Mouse (Mus musculus): ENCODE results near the gene Slc30a1.

Slc30a1 gene

DNA sequence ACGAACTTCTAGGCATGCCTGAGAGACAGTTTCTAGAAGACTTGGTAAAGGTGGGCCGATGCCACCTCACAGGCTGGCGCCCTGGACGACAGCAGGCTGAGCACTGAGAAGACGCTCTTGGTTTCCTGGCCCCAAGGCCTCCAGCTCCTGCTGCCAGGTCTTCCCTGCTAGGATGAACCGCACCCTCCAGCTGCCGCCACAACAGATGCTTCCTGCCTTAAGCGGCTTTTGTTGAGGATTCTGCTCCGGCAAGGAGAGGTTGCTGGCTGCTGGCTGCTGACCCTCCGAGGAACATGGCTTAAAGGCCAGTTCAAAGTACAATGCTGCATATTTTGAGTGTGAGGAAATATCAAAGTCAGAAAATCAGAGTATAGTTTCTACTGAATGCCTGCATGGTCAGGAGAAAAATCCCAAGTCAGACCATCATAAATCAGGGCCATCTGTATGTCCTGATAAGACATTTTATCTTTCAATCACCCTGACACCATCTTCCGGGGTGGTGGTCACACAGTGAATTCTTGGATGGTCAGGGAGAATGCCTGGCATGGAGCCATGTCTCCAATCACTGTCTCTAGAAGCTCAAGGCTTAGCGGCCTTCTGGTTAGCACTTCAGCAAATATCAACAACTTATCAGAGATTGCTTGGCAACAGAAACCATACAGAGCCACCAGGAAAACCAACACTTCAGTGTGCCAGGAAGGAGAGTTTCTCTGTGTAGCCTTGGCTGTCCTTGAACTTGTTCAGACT, 9.6 kb upstream of the Slc30a1 start:
- DNase-seq (ENCODE audit: low spot score in 2 of 2) = no peak

DNA sequence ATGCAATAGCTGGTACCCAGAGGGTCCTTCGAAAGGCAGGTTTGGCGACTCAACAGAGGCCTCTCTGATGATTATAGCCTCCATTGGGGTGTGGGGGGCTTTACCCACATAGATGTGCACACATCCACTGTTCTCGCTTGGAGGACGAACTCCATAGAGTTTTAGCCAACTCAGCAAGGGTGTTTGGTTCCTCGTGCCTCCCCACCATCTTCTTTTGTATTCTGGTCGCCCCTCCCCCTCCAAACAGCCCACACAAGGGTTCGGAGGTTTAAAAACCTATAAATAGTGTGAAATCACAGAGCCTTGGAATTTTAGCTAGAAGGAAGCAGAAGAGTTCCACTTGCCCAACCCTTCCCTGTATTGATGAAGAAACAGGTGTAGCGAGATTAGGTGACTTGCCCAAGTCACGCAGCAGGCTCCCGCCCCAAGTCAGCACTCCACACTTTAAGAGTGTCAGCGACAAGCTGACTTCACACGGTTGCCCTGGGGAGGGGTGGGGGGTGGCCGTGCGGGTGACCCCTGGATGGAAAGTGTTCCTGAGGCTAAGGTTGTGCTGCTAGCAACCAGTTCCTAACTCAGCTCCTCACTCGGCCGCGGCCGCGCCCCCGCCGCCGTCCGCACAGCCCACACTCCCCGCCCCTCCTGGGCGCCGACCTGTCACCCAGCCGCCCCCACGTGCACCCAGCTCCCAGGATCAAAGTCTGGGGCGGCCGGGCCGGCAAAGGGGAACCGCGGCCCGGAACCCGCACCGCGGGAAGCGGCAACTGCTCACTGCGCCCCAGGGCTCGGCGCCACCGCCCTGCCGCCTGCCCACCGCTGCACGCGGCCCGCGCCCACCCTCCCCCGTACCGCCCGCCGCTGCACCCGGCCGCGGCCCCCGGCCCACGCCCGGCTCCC, 682 bp upstream of the Slc30a1 start:
- DNase-seq (ENCODE audit: low spot score in 2 of 2) = no peak

DNA sequence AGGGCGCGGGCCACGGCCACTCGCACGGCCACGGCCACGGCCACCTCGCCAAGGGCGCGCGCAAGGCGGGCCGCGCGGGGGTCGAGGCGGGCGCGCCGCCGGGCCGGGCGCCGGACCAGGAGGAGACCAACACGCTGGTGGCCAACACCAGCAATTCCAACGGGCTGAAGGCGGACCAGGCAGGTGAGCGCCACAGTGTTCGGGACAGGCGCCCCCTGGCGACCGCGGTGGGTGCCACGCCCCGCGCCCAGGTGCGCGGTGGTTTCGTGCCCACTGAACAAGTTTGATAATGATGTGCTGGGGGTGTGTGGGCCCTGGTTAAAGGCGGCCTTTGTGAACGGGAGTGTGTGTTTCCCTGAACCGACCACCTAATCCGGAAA, 854 bp downstream of the Slc30a1 start:
- peak in 1 of 2 experiments; percentile 82 for DNase-seq (ENCODE audit: low spot score in 2 of 2)

DNA sequence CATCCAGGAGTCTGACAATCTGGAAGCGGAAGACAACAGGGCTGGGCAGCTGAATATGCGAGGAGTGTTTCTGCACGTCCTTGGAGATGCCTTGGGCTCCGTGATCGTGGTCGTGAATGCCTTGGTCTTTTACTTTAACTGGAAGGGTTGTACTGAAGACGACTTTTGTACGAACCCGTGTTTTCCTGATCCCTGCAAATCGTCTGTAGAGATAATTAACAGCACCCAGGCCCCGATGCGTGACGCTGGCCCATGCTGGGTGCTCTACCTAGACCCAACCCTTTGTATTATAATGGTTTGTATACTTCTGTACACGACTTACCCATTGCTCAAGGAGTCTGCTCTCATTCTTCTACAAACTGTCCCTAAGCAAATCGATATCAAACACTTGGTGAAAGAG, 2.3 kb downstream of the Slc30a1 start:
- no peak for DNase-seq (ENCODE audit: low spot score in 2 of 2)

DNA sequence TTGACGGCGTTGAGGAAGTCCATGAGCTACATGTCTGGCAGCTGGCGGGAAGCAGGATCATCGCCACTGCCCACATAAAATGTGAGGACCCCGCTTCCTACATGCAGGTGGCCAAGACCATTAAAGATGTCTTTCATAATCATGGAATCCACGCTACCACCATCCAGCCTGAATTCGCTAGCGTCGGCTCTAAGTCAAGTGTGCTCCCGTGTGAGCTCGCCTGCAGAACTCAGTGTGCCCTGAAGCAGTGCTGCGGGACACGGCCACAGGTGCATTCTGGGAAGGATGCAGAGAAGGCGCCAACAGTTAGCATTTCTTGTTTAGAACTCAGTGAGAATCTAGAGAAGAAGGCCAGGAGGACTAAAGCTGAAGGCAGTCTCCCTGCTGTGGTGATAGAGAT, 2.7 kb downstream of the Slc30a1 start:
- no peak for DNase-seq (ENCODE audit: low spot score in 2 of 2)

DNA sequence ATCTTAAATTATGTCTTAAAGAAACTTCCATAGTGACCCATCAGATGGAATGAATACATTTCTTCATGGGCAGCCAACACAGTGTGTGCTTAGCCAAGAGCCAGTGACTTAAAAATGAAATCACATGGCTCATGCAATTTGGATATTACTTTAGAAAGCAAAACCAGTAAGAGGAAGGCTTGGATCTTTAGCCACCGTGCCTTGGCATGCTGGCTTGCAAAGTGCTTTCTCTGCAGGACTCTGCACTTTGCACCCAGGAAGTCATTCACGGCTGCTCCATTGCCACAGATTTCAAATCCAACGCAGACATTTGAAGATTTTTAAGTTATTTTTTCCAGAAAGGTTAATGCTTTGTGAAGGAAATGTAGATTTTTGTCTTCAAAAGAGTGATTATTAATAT, 4.1 kb downstream of the Slc30a1 start:
- DNase-seq (ENCODE audit: low spot score in 2 of 2) = no peak

DNA sequence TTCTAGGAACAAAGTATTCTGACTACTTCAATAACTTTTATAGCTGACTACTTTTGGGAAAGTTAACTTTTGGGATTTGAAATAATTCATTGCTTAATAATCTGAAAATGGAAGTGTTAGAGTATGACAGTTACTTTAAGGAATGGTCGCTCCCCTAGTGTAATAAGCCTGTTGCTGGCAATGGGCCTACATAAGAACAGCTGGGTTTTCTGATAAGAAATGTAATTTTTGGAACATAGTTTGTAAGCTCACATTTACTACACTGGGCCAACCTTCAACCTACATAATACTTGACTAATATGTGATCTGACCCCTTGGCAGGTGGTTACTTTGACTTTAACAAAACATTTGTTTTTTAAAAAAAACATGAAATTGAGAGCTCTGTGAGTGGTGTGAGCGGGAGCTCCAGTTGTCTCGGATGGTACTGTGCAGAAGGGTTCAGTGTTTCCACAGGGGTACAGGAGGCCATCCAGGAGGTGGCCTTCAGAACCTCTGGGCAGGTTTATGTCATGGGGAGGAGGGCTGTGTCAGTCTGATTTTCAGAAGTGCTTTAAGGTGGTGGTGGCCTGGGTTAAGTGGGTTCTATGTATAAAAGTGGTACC, 4.6 kb downstream of the Slc30a1 start:
- no peak for DNase-seq (ENCODE audit: low spot score in 2 of 2)

DNA sequence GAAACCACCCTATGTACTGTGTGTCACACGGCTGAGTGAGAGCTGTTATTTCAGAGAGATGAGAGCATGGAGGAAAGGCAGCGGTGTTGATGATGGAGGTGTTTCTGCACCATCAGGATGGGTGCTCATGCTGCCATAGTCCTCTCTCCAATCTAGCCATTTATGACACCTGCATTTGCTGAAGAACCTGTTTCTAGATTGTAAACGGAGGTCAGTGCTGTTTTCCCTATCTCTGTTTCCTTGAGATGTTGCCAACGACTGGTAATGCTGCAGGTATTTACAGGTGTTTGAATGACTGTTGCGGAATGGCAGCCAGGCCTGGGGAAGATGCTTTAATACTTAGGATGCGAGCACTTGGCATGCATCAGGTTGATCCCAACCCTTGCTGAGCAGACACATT, 8.1 kb downstream of the Slc30a1 start:
- DNase-seq (ENCODE audit: low spot score in 2 of 2) = no peak

DNA sequence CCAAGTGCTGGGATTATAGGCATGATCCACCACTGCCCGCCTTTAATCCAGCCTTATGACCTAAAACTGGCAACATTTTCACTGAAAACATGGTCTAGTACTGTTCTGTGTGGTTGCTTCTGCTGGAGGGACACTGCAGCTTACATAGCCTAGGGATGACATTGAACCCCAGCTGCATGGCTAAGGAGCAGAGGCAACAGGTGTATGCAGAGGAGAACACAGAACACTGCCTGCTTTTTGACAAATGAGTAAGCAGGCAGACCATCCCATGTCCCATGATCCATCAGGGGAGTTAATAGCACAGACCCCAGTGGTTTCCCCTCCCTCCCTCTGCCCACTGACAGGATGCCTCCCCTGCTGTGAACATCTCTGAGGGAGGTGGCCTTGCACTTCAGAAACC, 9.0 kb downstream of the Slc30a1 start:
- no peak for DNase-seq (ENCODE audit: low spot score in 2 of 2)

DNA sequence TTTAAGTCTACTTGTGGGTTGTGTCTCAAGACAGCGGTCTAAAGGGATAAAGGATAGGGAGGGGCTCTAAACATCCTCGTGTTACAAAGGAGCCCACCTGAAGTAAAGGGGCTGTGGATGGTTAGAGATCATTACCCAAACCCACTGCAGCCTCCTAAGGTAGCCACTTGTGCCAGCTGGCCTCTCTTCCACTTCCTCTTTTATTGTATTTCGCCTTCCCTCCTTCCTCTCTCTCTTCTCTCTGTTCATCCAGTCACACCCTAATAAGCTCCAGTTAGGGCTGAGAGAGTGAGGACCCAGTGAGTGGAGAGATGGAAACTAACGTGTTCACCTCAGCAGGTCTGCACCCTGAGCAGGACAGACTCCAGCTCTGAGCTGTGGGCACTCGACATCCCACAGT, 10.3 kb downstream of the Slc30a1 start:
- DNase-seq (ENCODE audit: low spot score in 2 of 2) = no peak

DNA sequence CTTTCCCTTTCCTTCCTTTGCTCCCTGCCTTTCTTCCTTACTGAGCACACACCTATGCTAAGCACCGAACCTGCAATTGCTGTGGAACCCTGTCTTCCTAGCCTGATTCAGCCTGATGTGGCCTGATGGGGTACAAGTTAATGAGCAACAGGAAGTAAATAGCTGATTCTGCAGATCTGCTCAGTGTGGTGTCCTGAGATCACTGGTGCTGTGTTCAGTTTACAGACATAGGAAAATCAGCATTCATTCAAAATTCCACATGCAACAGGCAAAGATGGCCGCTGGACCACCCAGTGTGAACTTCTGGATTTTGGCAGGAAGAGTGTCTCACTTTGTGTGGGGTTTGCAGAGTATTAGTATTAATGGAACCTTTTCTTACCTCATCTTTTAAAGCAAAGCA, 12.8 kb downstream of the Slc30a1 start:
- DNase-seq (ENCODE audit: low spot score in 2 of 2) = no peak

DNA sequence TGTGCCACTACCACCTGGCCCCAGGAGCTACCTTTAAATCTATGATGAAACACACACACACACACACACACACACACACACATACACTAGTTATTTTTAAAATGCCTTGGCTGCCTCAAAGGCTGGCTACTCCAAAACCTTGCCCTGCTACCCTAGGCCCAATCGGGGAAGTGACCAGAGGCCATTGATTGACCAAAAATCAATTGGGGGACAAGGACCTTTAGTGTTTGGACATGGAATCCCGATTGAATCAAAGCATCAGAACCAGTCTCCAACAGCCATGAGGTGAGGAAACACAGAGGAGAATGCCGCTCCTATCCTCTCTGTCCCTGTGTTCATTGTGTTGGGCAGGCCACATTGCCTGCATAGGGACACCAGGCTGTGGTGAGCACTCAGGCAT, 15.1 kb downstream of the Slc30a1 start:
- DNase-seq (ENCODE audit: low spot score in 2 of 2) = no peak

DNA sequence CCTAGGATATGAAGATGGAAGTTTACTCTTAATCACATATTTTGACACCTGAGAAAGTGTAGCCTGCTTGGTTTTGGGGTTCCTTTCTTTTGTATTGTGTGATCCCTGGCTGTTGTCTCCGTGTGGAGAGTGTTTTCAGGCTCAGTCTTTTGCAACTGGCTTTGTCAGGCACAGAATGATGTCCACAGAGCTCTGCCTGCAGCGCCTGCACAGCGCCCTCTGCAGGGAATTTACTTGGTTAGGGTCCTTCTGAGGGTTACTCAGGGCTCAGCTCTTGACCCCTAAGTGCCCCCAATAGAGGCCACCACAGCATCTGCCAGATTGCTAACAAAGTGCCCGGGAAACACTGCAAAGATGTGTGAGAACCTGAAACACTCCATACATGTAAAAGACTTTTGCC, 18.9 kb downstream of the Slc30a1 start:
- DNase-seq (ENCODE audit: low spot score in 2 of 2) = no peak

DNA sequence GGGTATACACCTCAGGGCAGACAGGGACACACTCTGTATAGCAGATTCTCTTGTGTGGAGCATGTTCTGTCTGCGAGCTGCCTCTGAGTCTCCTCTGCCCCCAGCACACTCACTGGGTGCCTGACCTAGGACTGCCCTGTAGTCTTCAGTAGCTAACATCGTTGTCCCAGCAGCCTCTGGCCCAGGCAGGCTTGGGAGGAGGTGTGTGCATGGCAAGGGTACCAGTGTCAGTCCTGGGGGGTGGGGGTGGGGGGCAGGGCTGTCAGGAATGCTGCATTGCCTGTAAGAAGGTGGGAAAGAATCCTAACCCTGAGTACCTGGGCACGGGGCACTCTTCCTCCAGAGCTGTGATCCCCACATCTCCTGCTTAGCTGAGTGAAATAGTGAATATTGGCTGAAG, 20.1 kb downstream of the Slc30a1 start:
- no peak for DNase-seq (ENCODE audit: low spot score in 2 of 2)

DNA sequence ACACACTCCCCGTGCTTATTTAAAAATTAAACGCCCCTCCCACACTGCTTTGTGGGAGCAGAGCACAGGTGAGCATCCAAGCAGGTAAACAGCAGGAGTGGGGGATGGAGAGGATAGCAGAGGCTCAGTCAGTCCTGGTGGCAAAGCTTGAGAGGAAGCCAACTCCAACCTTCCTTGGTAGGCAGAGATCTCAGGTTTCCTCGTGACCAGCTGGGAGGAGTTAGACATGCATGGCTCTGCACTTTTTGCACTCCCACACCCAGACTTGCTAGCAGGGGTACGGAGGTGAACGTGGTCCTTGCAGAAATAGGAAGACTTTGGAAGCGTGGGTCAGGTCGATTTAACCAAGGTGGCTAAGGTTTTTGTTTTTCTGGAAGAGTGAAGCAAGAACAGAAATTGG, 21.8 kb downstream of the Slc30a1 start:
- DNase-seq (ENCODE audit: low spot score in 2 of 2) = no peak

DNA sequence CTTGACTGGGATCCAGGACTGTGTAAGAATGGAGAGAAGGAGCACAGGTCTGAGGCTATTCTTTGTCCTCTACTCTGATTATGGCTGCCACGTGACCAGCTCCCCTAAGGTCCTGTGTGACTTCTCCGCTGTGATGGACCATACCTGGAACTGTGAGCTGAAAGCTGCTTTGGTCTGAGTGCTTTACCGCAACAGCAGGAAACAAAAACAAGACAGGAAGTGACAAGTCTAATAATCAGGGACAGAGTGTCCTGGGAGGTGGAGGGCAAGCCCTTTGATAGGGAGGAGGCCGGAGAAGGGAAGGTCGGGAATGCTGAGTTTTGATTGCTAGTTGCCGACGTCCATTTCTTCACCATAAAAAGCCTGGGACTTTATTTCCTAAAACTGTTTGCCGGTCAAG, 22.5 kb downstream of the Slc30a1 start:
- no peak for DNase-seq (ENCODE audit: low spot score in 2 of 2)

DNA sequence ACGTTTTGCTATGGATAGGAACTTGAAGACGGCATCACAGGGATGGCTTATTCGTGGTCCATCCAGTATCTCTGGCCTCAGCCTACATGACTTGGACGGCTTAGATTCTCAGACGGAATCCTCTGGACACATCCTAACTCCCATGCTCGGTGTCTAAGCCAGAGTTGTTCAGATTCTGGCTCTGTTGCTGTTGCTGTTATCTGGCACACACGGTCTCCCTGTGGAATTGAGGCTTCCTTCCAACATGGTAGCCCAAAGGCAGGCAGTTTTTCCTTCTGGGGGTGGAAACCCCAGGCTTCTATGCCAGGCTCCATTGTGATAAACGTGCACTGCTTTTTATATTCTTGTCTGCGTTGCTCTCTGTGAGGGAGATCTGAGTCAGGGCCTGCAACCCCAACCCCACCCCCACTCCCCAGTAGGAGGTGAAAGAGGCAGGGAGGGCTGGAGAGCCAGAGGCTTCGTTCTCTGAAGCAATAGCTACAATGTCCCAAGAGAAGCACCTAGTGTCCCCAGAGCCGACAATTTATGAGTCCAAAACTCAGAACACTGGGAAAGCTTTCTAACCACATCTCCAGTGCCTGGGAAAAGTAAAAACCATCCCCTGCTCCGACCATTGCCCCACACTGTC, 23.4 kb downstream of the Slc30a1 start:
- no peak for DNase-seq (ENCODE audit: low spot score in 2 of 2)

DNA sequence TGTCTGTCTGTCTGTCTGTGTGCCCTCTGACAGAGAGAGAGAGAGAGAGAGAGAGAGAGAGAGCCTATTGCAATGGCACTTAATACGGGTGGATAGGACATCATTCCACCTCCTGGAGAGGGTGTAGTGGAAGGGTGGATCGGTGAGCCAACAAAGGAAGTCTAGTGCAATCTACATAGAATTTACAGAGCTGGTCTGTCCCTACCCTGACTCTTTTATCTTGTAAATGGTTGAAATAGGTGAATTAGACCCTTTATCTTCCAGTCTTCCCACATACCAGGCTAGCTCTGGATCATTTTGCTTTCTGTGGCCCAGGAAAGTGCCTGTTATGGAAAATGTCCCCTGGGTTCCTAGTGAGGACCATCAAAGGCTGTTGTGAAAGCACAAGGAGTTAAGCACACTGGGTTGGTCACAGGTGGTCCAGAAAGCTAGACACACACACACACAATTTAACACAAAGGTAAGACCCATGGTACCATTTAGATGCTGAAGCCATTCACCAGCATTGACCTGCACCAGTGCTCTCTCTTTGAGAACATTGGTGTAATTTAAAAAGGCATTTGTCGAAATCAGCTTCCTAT, 24.0 kb downstream of the Slc30a1 start:
- DNase-seq (ENCODE audit: low spot score in 2 of 2) = no peak

DNA sequence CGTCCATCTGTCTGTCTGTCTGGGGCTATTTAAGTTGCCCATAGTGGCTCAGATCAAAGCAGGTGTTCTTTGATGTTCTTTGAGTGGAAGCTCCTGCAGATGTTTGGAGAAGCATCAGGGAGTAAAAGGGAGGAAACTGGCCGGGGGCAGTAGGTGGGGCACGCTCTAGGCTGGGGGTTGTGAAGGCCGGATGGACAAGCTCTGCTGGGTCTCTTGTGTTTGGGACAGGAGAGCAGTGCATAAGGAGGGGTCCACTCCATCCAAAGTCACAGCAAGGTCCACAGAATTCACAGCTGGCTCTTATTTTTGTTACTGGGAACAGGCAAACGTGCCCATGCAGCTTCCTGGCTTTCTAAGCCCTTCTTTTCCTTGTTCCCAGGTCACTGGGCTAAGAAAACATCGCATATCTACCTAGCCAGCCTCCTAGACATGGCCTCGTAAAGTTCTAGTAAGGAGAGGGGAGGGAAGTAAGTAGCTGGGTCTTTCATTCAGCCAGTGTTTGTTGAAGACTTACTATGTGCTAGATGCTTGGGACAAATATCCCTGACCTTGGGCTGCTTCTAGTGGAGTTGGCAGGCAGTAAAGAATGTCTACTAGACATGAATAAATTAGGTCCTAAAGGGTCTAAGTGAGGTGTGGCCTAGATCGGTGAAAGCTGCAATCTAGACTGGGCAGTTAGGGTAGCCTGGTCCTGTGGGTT, 25.9 kb downstream of the Slc30a1 start:
- no peak for DNase-seq (ENCODE audit: low spot score in 2 of 2)

DNA sequence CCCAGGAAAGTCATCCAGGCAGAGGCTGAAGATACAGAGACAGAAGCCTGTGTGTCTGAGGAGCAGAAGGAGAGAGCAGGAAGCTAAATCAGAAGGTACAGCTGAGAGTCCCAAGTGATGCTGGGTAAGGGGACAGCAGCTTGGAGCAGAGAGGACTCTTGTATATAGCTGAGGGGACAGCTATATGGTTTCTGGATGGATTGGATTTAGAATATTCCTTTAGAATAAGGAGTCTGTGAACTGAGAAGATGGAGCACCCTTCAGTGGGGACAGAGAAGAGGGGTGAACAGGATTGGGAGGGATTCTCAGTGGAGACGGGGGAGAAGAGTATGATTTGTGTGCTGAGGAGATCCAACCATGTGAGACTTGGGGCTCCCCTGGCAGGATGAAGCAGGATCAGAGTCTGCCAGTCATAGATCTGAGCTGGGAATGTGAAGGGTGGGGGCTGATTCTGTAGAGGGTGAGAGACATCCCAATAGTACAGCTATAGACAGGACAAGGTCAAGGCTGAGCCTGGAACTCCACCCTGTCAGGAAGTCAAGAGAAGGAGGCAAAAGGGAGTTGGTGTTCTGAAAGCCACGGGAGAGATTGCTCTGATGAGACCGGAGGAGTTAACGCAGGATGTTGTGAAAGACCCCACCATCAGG, 26.5 kb downstream of the Slc30a1 start:
- no peak for DNase-seq (ENCODE audit: low spot score in 2 of 2)

DNA sequence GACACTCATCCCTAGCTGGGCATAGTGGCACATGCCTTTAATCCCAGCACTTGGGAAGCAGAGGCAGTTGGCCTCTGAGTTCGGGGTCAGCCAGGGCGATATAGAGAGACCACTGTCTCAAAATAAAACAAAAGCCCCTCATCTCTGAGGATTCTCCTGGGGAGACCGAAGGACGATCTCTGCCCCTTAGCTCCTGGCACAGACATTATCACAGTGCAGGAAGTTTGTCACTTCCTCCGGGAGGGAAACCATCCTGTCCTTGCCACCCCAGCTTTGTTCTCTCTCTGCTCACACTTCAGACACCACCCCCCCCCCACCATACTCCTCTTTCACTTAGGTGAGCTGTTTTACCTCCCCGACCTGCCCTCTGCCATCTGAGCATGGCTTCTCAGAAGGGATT, 37.1 kb downstream of the Slc30a1 start:
- no peak for DNase-seq (ENCODE audit: low spot score in 2 of 2)

All from left cerebral cortex, adult 9 months (tissue).